Mouse (Mus musculus) heart, embryonic 11.5 days (tissue): Measurements from ENCODE around the gene Wbp1l. TPM values are rescaled to one million over a fixed set of nuclear protein-coding genes. Genes with fewer than 3 reads are reported as not detected.

Source experiments
- ATAC-seq: fragments of 200-750 bp; cut with Nextera tagmentation; replicated peaks from 2 replicates; pipeline ENCODE4 v1.8.0; 2017; ENCODE audit warnings: moderate library complexity; ENCODE audit not compliant: insufficient number of reproducible peaks, low FRiP score, low TSS enrichment
- H3K27ac ChIP-seq: fragments of 300-500 bp; sonication (generic); 2 replicates; pipeline ENCODE4 v1.5.1; 2014; ENCODE audit warnings: mild to moderate bottlenecking, low read depth, low read length
- H3K27me3 ChIP-seq: fragments of 300-500 bp; sonication (generic); 2 replicates; pipeline ENCODE4 v1.6.1; 2014; ENCODE audit warnings: mild to moderate bottlenecking, low read length, mixed read lengths; ENCODE audit not compliant: control insufficient read depth, insufficient read depth
- H3K36me3 ChIP-seq: fragments of 300-500 bp; sonication (generic); 2 replicates; pipeline ENCODE4 v1.6.1; 2014; ENCODE audit warnings: mild to moderate bottlenecking, low read length, moderate library complexity, mixed read lengths; ENCODE audit not compliant: control insufficient read depth, insufficient read depth
- H3K4me1 ChIP-seq: fragments of 300-500 bp; sonication (generic); 2 replicates; pipeline ENCODE4 v1.6.1; 2014; ENCODE audit warnings: low read length; ENCODE audit not compliant: control insufficient read depth, insufficient read depth
- H3K4me2 ChIP-seq: fragments of 300-500 bp; sonication (generic); 2 replicates; pipeline ENCODE4 v1.6.1; 2014; ENCODE audit warnings: mild to moderate bottlenecking, moderate library complexity
- H3K4me3 ChIP-seq: fragments of 300-500 bp; sonication (generic); 2 replicates; pipeline ENCODE4 v1.5.1; 2014; ENCODE audit warnings: low read depth, low read length
- H3K9ac ChIP-seq: fragments of 300-500 bp; sonication (generic); 2 replicates; pipeline ENCODE4 v1.6.1; 2014; ENCODE audit warnings: mild to moderate bottlenecking, low read depth, low read length, moderate library complexity
- H3K9me3 ChIP-seq: fragments of 300-500 bp; sonication (generic); replicated peaks from 2 replicates; pipeline ENCODE4 v1.6.1; 2016; ENCODE audit warnings: low read length; ENCODE audit not compliant: control insufficient read depth
- WGBS: fragments of 180-500 bp; shearing (Covaris S2); extraction: QIAGEN DNeasy Blood & Tissue Kit; methylation state at CpG from one replicate; pipeline ENCODE4 v1.1.7; 2014; ENCODE audit not compliant: insufficient replicate concordance; 5-methylcytosine and 5-hydroxymethylcytosine counted together
- polyA plus RNA-seq: library from polyadenylated mRNA; unstranded; fragments of >200 nt; fragmentation: Nextera tagmentation; extraction: Ambion mirVana; gene quantifications from 2 replicates; pipeline ENCODE4 v1.2.1, GENCODE M21; 2014

Gene Wbp1l
- polyA plus RNA-seq, 1 experiment from 2014 or later = 41.5 TPM

GRCm38 (mm10) chr19:46662214-46662613 is 63.3 kb downstream of the Wbp1l start:
- H3K27ac ChIP-seq = no peak overlapping the region
- no peak overlapping the region for H3K4me3 ChIP-seq
- H3K9ac ChIP-seq = no peak overlapping the region
- peaks cover 2% of the 10 kb centered on the region for H3K36me3 ChIP-seq
- no peaks in the 10 kb centered on the region for H3K27me3 ChIP-seq
- H3K9me3 ChIP-seq = no peaks in the 10 kb centered on the region
- peaks cover 35% of the 10 kb centered on the region for H3K4me1 ChIP-seq
- no peak for ATAC-seq
- WGBS = 70% methylated on average over 8 of the region's 8 CpGs
- H3K4me2 ChIP-seq = no peak overlapping the region

DNA sequence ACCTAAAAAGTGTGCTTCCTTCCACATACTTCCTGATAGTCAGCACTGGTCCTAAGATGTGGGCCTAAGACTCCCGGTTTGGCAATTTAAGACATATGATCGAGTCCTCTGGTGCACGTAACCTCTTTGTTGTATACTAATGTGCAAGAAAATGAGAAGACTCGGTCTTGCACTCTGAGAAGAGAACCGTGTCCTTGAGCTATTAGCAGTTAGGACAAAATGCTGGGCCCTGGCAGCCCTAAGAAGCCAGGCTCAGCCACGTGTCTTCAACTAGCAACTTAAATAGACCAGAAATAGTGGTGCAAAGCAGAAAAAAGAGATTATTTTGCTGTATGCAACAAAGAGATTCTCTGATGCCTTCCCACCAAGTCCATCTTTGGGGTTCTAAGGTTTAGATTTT is 63.9 kb downstream of the Wbp1l start:
- H3K36me3 ChIP-seq = no peaks in the 10 kb centered on the region
- no peak for ATAC-seq
- no peak overlapping the region for H3K27ac ChIP-seq
- no peak overlapping the region for H3K4me2 ChIP-seq
- no peaks in the 10 kb centered on the region for H3K27me3 ChIP-seq
- WGBS = 74% methylated on average over 6 of the region's 6 CpGs
- H3K9ac ChIP-seq = no peak overlapping the region
- H3K4me1 ChIP-seq = peaks cover 35% of the 10 kb centered on the region
- H3K4me3 ChIP-seq = no peak overlapping the region
- no peaks in the 10 kb centered on the region for H3K9me3 ChIP-seq

- H3K4me1 ChIP-seq = peaks cover 24% of the 10 kb centered on the region
- H3K36me3 ChIP-seq = no peaks in the 10 kb centered on the region
- no peak overlapping the region for H3K27ac ChIP-seq
- H3K4me2 ChIP-seq = no peak overlapping the region
- ATAC-seq = no peak
- WGBS = 57% methylated on average over 7 of the region's 7 CpGs
- no peak overlapping the region for H3K4me3 ChIP-seq
- H3K9ac ChIP-seq = no peak overlapping the region
- no peaks in the 10 kb centered on the region for H3K27me3 ChIP-seq
- H3K9me3 ChIP-seq = no peaks in the 10 kb centered on the region
Observed at GRCm38 (mm10) chr19:46665474-46665873, 66.6 kb downstream of the Wbp1l start.

- H3K4me1 ChIP-seq = peaks cover 10% of the 10 kb centered on the region
- no peaks in the 10 kb centered on the region for H3K36me3 ChIP-seq
- WGBS = 45% methylated on average over 11 of the region's 11 CpGs
- H3K27ac ChIP-seq = no peak overlapping the region
- H3K9ac ChIP-seq = no peak overlapping the region
- no peak overlapping the region for H3K4me3 ChIP-seq
- no peak for ATAC-seq
- H3K27me3 ChIP-seq = peaks cover 9% of the 10 kb centered on the region; the same call in 1 of the 2 replicates
- H3K4me2 ChIP-seq = no peak overlapping the region
- no peaks in the 10 kb centered on the region for H3K9me3 ChIP-seq
Observed at GRCm38 (mm10) chr19:46667300-46667699, 68.4 kb downstream of the Wbp1l start.

GRCm38 (mm10) chr19:46668263-46668662 is 69.4 kb downstream of the Wbp1l start:
- H3K9ac ChIP-seq = no peak overlapping the region
- no peak overlapping the region for H3K4me3 ChIP-seq
- H3K36me3 ChIP-seq = no peaks in the 10 kb centered on the region
- no peak overlapping the region for H3K27ac ChIP-seq
- no peak overlapping the region for H3K4me2 ChIP-seq
- H3K4me1 ChIP-seq = peaks cover 8% of the 10 kb centered on the region
- ATAC-seq = no peak
- H3K9me3 ChIP-seq = no peaks in the 10 kb centered on the region
- H3K27me3 ChIP-seq = peaks cover 12% of the 10 kb centered on the region; the same call in 1 of the 2 replicates
- WGBS = 83% methylated on average over 10 of the region's 10 CpGs

DNA sequence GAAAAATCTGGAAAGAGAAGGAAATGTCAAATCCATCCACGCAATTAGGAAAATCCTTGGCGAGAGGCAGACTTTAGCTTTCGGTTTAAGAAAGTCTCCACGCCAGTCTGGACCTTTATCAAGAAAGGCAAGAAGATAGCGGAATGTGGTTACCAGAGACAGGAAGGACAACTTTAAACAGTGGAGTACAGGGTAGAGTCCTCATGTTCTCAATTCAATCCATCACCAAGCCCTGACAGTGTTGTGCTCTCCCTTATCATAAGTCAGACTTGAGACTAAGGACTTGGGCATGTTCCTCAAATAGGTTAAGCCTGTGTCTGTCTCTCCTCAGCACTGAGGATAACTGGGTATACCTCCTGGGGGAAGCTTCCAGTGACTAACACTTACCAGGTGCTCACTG is 70.9 kb downstream of the Wbp1l start:
- Histone ChIP-seq H3K36me3 (no peaks in the 10 kb centered on the region), H3K4me2 (peak overlapping the region; percentile 19), H3K4me3 (no peak overlapping the region), H3K27me3 (peaks cover 12% of the 10 kb centered on the region; the same call in 1 of the 2 replicates), H3K9ac (no peak overlapping the region), H3K9me3 (no peaks in the 10 kb centered on the region), H3K4me1 (peaks cover 8% of the 10 kb centered on the region), H3K27ac (no peak overlapping the region)
- WGBS = 31% methylated on average over 5 of the region's 5 CpGs
- ATAC-seq = no peak

DNA sequence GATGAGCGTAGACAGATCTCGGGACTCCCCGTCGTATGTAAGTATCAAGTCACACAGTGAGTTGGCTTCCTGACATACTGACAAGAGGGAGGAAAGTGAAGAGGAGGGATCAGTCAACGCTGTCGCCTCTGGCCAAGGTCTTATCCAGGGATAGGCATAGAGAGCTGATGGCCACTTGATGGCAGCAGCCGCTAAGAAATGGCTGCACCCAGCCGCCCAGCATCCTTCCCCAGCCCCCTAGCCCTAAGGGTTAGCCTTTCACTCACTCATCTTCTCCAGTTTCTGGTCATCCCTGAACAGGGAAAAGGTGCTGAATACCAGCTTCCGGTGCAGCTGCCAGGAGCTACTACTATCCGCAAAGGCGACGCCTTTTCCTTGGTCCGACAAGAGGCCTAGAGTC is 71.8 kb downstream of the Wbp1l start:
- H3K27ac ChIP-seq = no peak overlapping the region
- no peak overlapping the region for H3K9ac ChIP-seq
- no peak overlapping the region for H3K4me2 ChIP-seq
- H3K9me3 ChIP-seq = no peaks in the 10 kb centered on the region
- H3K36me3 ChIP-seq = no peaks in the 10 kb centered on the region
- H3K4me1 ChIP-seq = peaks cover 6% of the 10 kb centered on the region
- H3K4me3 ChIP-seq = no peak overlapping the region
- peak; percentile 61; the same call in 1 of the 2 replicates for ATAC-seq
- H3K27me3 ChIP-seq = peaks cover 12% of the 10 kb centered on the region; the same call in 1 of the 2 replicates
- WGBS = 15% methylated on average over 13 of the region's 13 CpGs

- Histone ChIP-seq H3K9me3 (no peaks in the 10 kb centered on the region), H3K4me1 (peaks cover 10% of the 10 kb centered on the region), H3K36me3 (no peaks in the 10 kb centered on the region), H3K9ac (0 out of 2 replicates have a peak within 1 kb of the TSS, but pooled peaks have one; percentile 16), H3K4me3 (no peak within 1 kb of the TSS), H3K27me3 (peaks cover 12% of the 10 kb centered on the region; the same call in 1 of the 2 replicates), H3K4me2 (no peak within 1 kb of the TSS), H3K27ac (no peak within 1 kb of the TSS)
- 47% methylated on average over 5 of the region's 5 CpGs for WGBS
- ATAC-seq = no peak
Observed at GRCm38 (mm10) chr19:46672766-46673418, 74.0 kb downstream of the Wbp1l start, which contains the start of gene Cyp17a1. Gene Cyp17a1 (minus strand): TSS chr19:46673172.

- no peak for ATAC-seq
- WGBS = 75% methylated on average over 3 of the region's 3 CpGs
Observed at GRCm38 (mm10) chr19:46675641-46676040, 76.8 kb downstream of the Wbp1l start.

More at GRCm38 (mm10) chr19:46675641-46676040, 76.8 kb downstream of the Wbp1l start:
- H3K27ac ChIP-seq = no peak overlapping the region
- H3K4me1 ChIP-seq = peaks cover 14% of the 10 kb centered on the region; the same call in 1 of the 2 replicates
- H3K4me3 ChIP-seq = no peak overlapping the region
- H3K9me3 ChIP-seq = no peaks in the 10 kb centered on the region
- no peak overlapping the region for H3K9ac ChIP-seq
- no peaks in the 10 kb centered on the region for H3K36me3 ChIP-seq
- peaks cover 12% of the 10 kb centered on the region; the same call in 1 of the 2 replicates for H3K27me3 ChIP-seq
- no peak overlapping the region for H3K4me2 ChIP-seq
